Mouse (Mus musculus): ENCODE results near the gene Magee2.
"Not testable (repeated sequence)": the region's sequence is repeated elsewhere in the genome, so short reads cannot be mapped to it uniquely, and the experiment has no call there.

The Magee2 gene

DNA sequence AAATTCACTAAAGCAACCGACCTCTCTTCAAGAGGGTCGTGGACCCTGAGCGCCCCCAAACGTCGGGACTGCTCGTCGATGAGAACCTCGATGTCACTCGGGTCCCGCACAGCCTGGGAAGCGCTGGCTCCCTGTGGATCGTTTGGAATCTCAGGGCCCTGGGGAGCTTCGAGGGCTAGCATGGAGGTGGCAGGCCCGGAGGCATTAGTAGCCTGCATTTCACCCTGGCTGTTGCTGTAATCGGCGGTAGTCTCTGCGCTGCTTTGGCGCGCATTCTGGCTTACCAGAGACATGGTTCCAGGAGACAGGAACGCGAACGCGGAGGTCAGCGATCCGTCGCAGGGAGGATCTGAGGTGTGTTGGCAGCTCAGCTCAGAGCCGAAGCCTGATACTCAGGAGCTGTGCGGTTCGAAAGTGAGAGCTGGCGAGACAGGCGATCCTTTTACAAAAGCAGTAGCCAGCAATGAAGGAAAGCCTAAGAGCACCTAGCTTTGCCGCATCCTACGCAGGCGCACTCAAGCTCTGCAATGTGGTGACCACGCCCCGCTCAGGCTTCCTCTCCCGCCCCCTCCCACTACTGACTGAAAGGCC is at the start of gene Magee2:
Gene Magee2 (minus strand): TSS at position 517 of the 591 bp plus-strand sequence.
- DNase-seq (ENCODE audit: low spot score in 2 of 2) = peak; percentile 8 to 22

DNA sequence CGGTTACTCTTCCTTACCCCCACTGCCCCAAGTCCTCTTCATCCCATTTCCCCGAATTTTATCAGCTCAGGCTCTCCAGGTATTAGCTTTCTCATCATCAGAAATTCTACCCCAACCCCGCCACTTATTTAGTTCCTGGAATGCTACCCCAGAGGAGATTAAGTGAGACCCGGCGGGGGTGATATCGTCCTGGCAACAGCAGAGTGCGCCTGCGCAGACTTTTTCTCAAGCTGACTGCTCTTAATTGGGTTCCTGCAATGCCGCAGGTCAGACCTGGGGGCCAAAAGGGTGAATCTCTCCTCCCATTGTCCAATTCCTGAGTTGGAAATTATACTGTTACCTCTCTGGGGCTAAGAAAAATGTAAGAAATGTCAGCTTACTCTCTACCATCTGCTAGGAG is 3.5 kb downstream of the Magee2 start:
- DNase-seq (ENCODE audit: low spot score in 2 of 2) = no peak

DNA sequence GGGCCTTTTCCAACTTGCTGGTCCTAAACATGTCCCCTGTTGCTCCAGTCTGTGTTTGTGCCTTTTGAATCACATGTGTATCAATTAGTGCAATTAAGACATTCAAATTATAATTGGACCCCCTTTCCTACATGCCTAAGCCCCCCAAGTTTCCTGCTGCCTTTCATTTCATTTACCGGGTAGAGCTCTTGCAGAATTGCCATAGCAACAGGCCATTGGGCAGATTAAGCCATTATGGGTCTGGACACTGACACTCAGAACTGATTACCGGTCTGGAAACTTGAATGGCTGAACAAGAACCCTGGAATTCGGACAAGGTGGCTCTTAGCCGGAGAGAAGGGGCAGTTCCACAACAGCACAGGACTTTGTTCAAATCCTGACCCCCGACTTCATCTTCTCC is 39.5 kb downstream of the Magee2 start:
- DNase-seq (ENCODE audit: low spot score in 2 of 2) = not testable (repeated sequence)

DNA sequence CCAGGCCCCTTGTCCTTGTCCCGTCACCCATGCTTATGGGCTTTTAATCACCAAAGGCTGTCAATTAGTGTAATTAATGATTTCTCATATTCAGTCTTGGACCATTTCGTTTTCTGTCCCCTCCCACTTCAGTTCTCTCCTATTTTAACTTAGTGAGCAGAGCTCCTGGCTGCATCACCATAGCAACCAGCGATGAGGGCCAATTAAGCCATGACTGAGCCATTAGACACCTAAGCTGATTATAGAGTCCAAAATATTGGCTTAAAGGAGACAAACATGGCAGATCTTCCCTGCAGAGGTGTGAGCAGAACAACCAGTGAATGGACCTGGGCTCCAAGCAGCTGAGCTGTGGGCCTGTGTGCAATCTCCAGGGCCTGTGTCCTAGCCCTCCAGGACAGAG is 40.1 kb downstream of the Magee2 start:
- DNase-seq (ENCODE audit: low spot score in 2 of 2) = not testable (repeated sequence)

DNA sequence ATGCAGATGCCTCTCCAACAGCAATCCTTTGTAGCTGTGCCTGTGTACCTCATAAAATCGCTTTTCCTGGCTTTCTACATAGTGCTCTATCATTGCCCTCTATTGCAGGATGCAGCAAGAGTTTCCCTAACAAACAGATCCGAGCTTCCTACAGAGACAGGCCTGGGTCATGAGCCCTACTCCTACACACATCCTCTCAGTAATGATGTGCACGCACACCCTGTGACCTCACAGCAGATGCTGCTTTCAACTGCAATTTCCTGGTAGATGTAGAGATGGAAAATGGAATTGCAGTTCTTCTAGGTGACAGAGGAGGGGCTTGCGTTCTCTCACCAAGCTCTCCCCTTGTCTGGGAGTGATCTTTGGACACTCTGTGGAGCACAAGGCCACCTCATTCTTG is 43.4 kb downstream of the Magee2 start:
- DNase-seq (ENCODE audit: low spot score in 2 of 2) = not testable (repeated sequence)
